Mouse (Mus musculus) lung, embryonic 14.5 days (tissue): ENCODE measurements around the gene Tmem219. TPM values are rescaled to one million over a fixed set of nuclear protein-coding genes. Genes with fewer than 3 reads are reported as not detected.

ENCODE experiments used
- ATAC-seq: fragments of 200-750 bp; cut with Nextera tagmentation; 2 replicates; pipeline ENCODE4 v1.8.0; 2017; ENCODE audit warnings: mild to moderate bottlenecking, moderate TSS enrichment, moderate library complexity; ENCODE audit not compliant: insufficient read depth
- DNase-seq: peaks from one replicate; pipeline ENCODE4 v3.0.0-alpha.2; 2015
- H3K27ac ChIP-seq: fragments of 300-500 bp; sonication (generic); 2 replicates; pipeline ENCODE4 v1.5.1; 2014; ENCODE audit warnings: low read depth, mild to moderate bottlenecking, moderate library complexity
- H3K27me3 ChIP-seq: fragments of 300-500 bp; sonication (generic); 2 replicates; pipeline ENCODE4 v1.6.1; 2014; ENCODE audit warnings: low read length, control low read depth; ENCODE audit not compliant: insufficient read depth
- H3K36me3 ChIP-seq: fragments of 300-500 bp; sonication (generic); 2 replicates; pipeline ENCODE4 v1.6.1; 2014; ENCODE audit warnings: control low read depth; ENCODE audit not compliant: insufficient read depth
- H3K4me1 ChIP-seq: fragments of 300-500 bp; sonication (generic); 2 replicates; pipeline ENCODE4 v1.6.1; 2014; ENCODE audit warnings: antibody characterized with exemption, control low read depth; ENCODE audit not compliant: insufficient read depth
- H3K4me2 ChIP-seq: fragments of 300-500 bp; sonication (generic); 2 replicates; pipeline ENCODE4 v1.6.1; 2014; ENCODE audit warnings: mild to moderate bottlenecking
- H3K4me3 ChIP-seq: fragments of 300-500 bp; sonication (generic); 2 replicates; pipeline ENCODE4 v1.5.1; 2014; ENCODE audit warnings: low read depth, low read length
- H3K9ac ChIP-seq: fragments of 300-500 bp; sonication (generic); 2 replicates; pipeline ENCODE4 v1.6.1; 2014
- H3K9me3 ChIP-seq: fragments of 300-500 bp; sonication (generic); 2 replicates; pipeline ENCODE4 v1.6.1; 2016; ENCODE audit warnings: low read depth, low read length, control low read depth
- CTCF ChIP-seq: IDR thresholded peaks from 2 replicates; pipeline ENCODE4 v1.5.1; 2016; ENCODE audit warnings: antibody characterized with exemption, low read depth
- WGBS: fragments of 180-500 bp; shearing (Covaris S2); extraction: QIAGEN DNeasy Blood & Tissue Kit; methylation state at CpG from one replicate; pipeline ENCODE4 v1.1.7; 2014; 5-methylcytosine and 5-hydroxymethylcytosine counted together
- polyA plus RNA-seq: library from polyadenylated mRNA; unstranded; fragments of >200 nt; fragmentation: Nextera tagmentation; extraction: Ambion mirVana; gene quantifications from 2 replicates; pipeline ENCODE4 v1.2.1, GENCODE M21; 2014

The Tmem219 gene
- polyA plus RNA-seq = 26.7 and 31.5 TPM in 2 replicates

- Histone ChIP-seq H3K9ac (no peak within 1 kb of the TSS), H3K27me3 (no peaks in the 10 kb centered on the region), H3K9me3 (no peaks in the 10 kb centered on the region), H3K4me1 (no peaks in the 10 kb centered on the region), H3K36me3 (no peaks in the 10 kb centered on the region), H3K27ac (no peak within 1 kb of the TSS), H3K4me3 (no peak within 1 kb of the TSS), H3K4me2 (no peak within 1 kb of the TSS)
- DNase-seq (peak; percentile 21), ATAC-seq (no peak)
- 54% methylated on average over 5 of the region's 5 CpGs for WGBS
- TF ChIP-seq CTCF = no peak
These were observed at the start of gene Tmem219 for GRCm38 (mm10) chr7:126922624-126923060. Tmem219 (minus strand) TSS chr7:126922917.

- Histone ChIP-seq H3K9me3 (no peaks in the 10 kb centered on the region), H3K9ac (no peak overlapping the region), H3K27me3 (peaks cover 18% of the 10 kb centered on the region), H3K36me3 (no peaks in the 10 kb centered on the region), H3K4me3 (no peak overlapping the region), H3K27ac (no peak overlapping the region), H3K4me2 (no peak overlapping the region), H3K4me1 (no peaks in the 10 kb centered on the region)
- WGBS = 65% methylated on average over 6 of the region's 6 CpGs
- no peak for ATAC-seq
- TF ChIP-seq CTCF = no peak
- DNase-seq = no peak
These were observed 44.6 kb upstream of the Tmem219 start for GRCm38 (mm10) chr7:126967361-126967760.

GRCm38 (mm10) chr7:126965568-126965967 lies 42.9 kb upstream of the Tmem219 start:
- no peaks in the 10 kb centered on the region for H3K36me3 ChIP-seq
- H3K4me2 ChIP-seq = no peak overlapping the region
- H3K9me3 ChIP-seq = no peaks in the 10 kb centered on the region
- ATAC-seq (no peak), DNase-seq (peak; percentile 30)
- H3K4me3 ChIP-seq = no peak overlapping the region
- H3K4me1 ChIP-seq = no peaks in the 10 kb centered on the region
- WGBS = 48% methylated on average over 3 of the region's 3 CpGs
- H3K9ac ChIP-seq = no peak overlapping the region
- H3K27ac ChIP-seq = no peak overlapping the region
- H3K27me3 ChIP-seq = peaks cover 22% of the 10 kb centered on the region
- TF ChIP-seq CTCF = no peak

GRCm38 (mm10) chr7:126963548-126964286 lies 41.0 kb upstream of the Tmem219 start:
- Histone ChIP-seq H3K27me3 (peaks cover 22% of the 10 kb centered on the region), H3K9me3 (no peaks in the 10 kb centered on the region), H3K4me3 (no peak overlapping the region), H3K4me2 (no peak overlapping the region), H3K36me3 (no peaks in the 10 kb centered on the region), H3K9ac (no peak overlapping the region), H3K27ac (no peak overlapping the region), H3K4me1 (no peaks in the 10 kb centered on the region)
- peak; percentile 59 for DNase-seq
- no peak for ATAC-seq
- WGBS = 23% methylated on average over 19 of the region's 19 CpGs
- peak; percentile 71 for TF ChIP-seq CTCF

GRCm38 (mm10) chr7:126961965-126962364 lies 39.2 kb upstream of the Tmem219 start:
- no peak overlapping the region for H3K9ac ChIP-seq
- H3K27me3 ChIP-seq = peaks cover 22% of the 10 kb centered on the region
- no peak overlapping the region for H3K4me3 ChIP-seq
- no peak for ATAC-seq
- no peaks in the 10 kb centered on the region for H3K36me3 ChIP-seq
- DNase-seq = no peak
- H3K9me3 ChIP-seq = no peaks in the 10 kb centered on the region
- H3K4me1 ChIP-seq = no peaks in the 10 kb centered on the region
- no peak overlapping the region for H3K27ac ChIP-seq
- TF ChIP-seq CTCF = no peak
- WGBS = 90% methylated on average over 4 of the region's 4 CpGs
- H3K4me2 ChIP-seq = no peak overlapping the region

- H3K4me3 ChIP-seq = no peak overlapping the region
- 82% methylated on average over 5 of the region's 5 CpGs for WGBS
- H3K27ac ChIP-seq = no peak overlapping the region
- ATAC-seq (no peak), DNase-seq (no peak)
- peaks cover 22% of the 10 kb centered on the region for H3K27me3 ChIP-seq
- no peaks in the 10 kb centered on the region for H3K4me1 ChIP-seq
- H3K36me3 ChIP-seq = no peaks in the 10 kb centered on the region
- H3K9ac ChIP-seq = no peak overlapping the region
- no peak overlapping the region for H3K4me2 ChIP-seq
- H3K9me3 ChIP-seq = no peaks in the 10 kb centered on the region
- TF ChIP-seq CTCF = no peak
These were observed 38.4 kb upstream of the Tmem219 start for GRCm38 (mm10) chr7:126961095-126961494.

GRCm38 (mm10) chr7:126959780-126960179 lies 37.1 kb upstream of the Tmem219 start:
- TF ChIP-seq CTCF = no peak
- 56% methylated on average over 9 of the region's 9 CpGs for WGBS
- Histone ChIP-seq H3K4me2 (no peak overlapping the region), H3K4me3 (no peak overlapping the region), H3K4me1 (no peaks in the 10 kb centered on the region), H3K27ac (no peak overlapping the region), H3K9ac (no peak overlapping the region), H3K36me3 (no peaks in the 10 kb centered on the region), H3K27me3 (peaks cover 22% of the 10 kb centered on the region), H3K9me3 (no peaks in the 10 kb centered on the region)
- no peak for DNase-seq
- ATAC-seq = no peak
